Mouse (Mus musculus) central nervous system, embryonic 18 days (tissue): Measurements from ENCODE around the gene Cox6a1. TPM values are rescaled to one million over a fixed set of nuclear protein-coding genes. Genes with fewer than 3 reads are reported as not detected.

Experiments
- polyA plus RNA-seq: library from polyadenylated mRNA; depleted of rRNA; stranded (reverse); fragments of >200 nt; gene quantifications from 2 replicates; pipeline ENCODE4 v1.2.3, GENCODE M21; 2012; rRNA removed

The Cox6a1 gene
- 1,710 and 1,793 TPM in 2 replicates for polyA plus RNA-seq

GRCm38 (mm10) chr5:115348546-115349224 is at the start of gene Cox6a1:
TSS of gene Cox6a1 (minus strand) at chr5:115348981.

GRCm38 (mm10) chr5:115340577-115341313 is 8.0 kb downstream of the Cox6a1 start, which contains the start of the genes Gatc and Triap1:
TSS of gene Gatc (minus strand) at chr5:115341178.
TSS of gene Triap1 (plus strand) at chr5:115341225.

DNA sequence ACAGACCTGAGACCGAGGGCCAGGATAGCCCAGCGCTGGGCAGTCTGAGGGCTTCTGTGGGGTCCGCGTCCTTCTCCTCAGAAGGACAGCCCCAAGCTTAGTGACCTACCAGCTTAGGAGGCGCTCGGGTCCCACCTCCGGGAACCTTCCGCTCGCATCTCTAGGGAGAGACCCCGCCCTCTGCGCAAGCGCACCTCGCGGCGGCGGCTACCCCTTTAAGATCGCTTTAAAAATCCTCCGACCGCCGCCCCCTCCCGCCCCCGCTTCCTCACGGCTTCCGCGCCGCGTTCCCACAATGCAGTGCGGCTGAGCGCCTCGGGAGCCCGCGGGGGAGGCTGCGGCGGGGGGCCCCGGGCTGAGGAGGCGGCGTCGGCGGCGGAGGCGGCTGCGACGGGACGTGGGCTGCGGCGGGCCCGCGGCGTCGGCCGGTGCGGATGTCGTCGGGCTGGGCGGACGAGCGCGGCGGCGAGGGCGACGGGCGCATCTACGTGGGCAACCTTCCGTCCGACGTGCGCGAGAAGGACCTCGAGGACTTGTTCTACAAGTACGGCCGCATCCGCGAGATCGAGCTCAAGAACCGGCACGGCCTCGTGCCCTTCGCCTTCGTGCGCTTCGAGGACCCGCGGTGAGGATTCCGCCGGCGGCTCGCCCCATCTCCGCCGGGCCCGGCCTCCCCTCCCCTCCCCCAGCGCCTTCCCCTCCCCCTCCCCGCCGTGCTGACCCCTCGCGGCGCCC is 21.7 kb downstream of the Cox6a1 start, which contains the start of gene Srsf9:
Srsf9 (plus strand) TSS at position 303 of the 735 bp plus-strand sequence.

DNA sequence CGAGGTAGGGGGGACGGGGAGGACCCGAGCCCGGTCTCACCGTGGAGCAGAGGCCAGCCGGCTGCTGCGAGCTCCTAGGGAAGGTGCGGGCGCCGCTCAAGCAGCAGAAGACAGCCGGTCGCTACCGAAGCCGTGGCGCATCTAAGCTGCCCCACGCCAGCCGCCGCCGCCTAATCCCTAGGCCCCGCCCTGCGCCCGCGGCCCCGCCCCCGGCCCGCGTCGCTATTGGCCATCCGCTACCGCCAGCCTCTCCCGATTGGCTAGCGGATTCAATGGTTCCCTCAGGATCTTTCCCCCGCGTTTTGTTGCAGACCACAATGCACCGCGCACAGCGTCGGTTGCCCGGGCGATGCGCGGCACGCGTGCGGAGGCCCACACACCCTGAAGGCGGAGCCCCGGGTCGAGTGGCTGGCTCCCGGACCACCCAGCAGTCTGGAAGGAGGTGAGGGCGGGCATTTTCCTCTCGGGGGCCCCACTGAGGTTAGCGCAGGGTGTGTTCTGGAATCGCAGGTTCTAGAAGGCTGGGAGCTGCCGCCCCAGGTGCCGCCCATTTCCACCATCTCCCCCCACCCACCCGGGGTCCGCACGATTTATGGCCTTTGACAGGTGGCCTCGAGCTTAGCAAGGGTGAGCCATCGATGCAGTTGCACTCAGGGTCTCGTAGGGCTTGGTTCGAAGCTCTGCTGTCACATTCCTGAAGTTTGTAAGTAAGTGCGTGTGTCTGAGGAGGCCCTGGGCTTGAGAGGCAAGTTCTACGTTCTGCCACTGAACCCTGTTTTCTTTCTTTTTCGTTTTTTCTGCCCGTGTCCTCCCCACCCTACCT is 47.8 kb downstream of the Cox6a1 start, which contains the start of gene Dynll1:
Dynll1 (minus strand) TSS at position 208 of the 823 bp plus-strand sequence.

Other genes with a start within 250 kb of the Cox6a1 start
- 14.5 and 16.4 TPM in 2 replicates for gene Acads, start 229.6 kb downstream of the Cox6a1 start, polyA plus RNA-seq
- 35.1 and 37.4 TPM in 2 replicates for gene Unc119b, start 214.0 kb downstream of the Cox6a1 start, polyA plus RNA-seq
- 61.9 and 66.2 TPM in 2 replicates for gene Mlec, start 190.8 kb downstream of the Cox6a1 start, polyA plus RNA-seq
- 54.7 and 57.3 TPM in 2 replicates for gene Cabp1, start 154.6 kb downstream of the Cox6a1 start, polyA plus RNA-seq
- 62.9 and 64.4 TPM in 2 replicates for gene Pop5, start 113.1 kb downstream of the Cox6a1 start, polyA plus RNA-seq
- gene Rnf10, start 76.1 kb downstream of the Cox6a1 start, polyA plus RNA-seq, result 171 and 186 TPM in 2 replicates
- 21.0 and 23.5 TPM in 2 replicates for gene Coq5, start 69.3 kb downstream of the Cox6a1 start, polyA plus RNA-seq
- gene Dynll1, start 48.0 kb downstream of the Cox6a1 start, polyA plus RNA-seq, result 921 and 931 TPM in 2 replicates
- 77.3 and 91.8 TPM in 2 replicates for gene Srsf9, start 21.8 kb downstream of the Cox6a1 start, polyA plus RNA-seq
- gene Gatc, start 7.8 kb downstream of the Cox6a1 start, polyA plus RNA-seq, result 29.5 and 32.5 TPM in 2 replicates
- 35.5 and 37.2 TPM in 2 replicates for gene Triap1, start 7.8 kb downstream of the Cox6a1 start, polyA plus RNA-seq
- gene Msi1, start 80.6 kb upstream of the Cox6a1 start, polyA plus RNA-seq, result 92.7 and 109 TPM in 2 replicates
- not detected in 2 replicates for gene Pla2g1b, start 117.3 kb upstream of the Cox6a1 start, polyA plus RNA-seq
- 83.0 and 85.9 TPM in 2 replicates for gene Sirt4, start 135.7 kb upstream of the Cox6a1 start, polyA plus RNA-seq
- gene Pxn, start 157.7 kb upstream of the Cox6a1 start, polyA plus RNA-seq, result 36.4 and 36.6 TPM in 2 replicates
- 1,856 and 1,929 TPM in 2 replicates for gene Rplp0, start 210.5 kb upstream of the Cox6a1 start, polyA plus RNA-seq
- gene Gcn1l1, start 216.3 kb upstream of the Cox6a1 start, polyA plus RNA-seq, result 36.1 and 41.9 TPM in 2 replicates